Mouse (Mus musculus) megakaryocyte, embryonic 14.5 days (primary cell): ENCODE results near the gene Gm47841. TPM values are rescaled to one million over a fixed set of nuclear protein-coding genes. Genes with fewer than 3 reads are reported as not detected.

Experiments used
- H3K27me3 ChIP-seq: replicated peaks from 2 replicates; pipeline ENCODE3; 2012; ENCODE audit warnings: inconsistent platforms
- H3K36me3 ChIP-seq: replicated peaks from 2 replicates; pipeline ENCODE3; 2012; ENCODE audit warnings: low read length, inconsistent platforms, mixed read lengths
- H3K4me1 ChIP-seq: 2 replicates; pipeline ENCODE4 v1.6.1; 2012; ENCODE audit warnings: inconsistent platforms
- H3K4me3 ChIP-seq: replicated peaks from 2 replicates; pipeline ENCODE3; 2012; ENCODE audit warnings: moderate library complexity, mild to moderate bottlenecking, inconsistent platforms
- H3K9me3 ChIP-seq: 2 replicates; pipeline ENCODE4 v1.6.1; 2012; ENCODE audit warnings: inconsistent platforms
- FLI1 ChIP-seq: IDR thresholded peaks from 2 replicates; pipeline ENCODE4 v1.6.1; 2012; ENCODE audit warnings: low read length, inconsistent platforms, mixed read lengths
- GATA1 ChIP-seq: IDR thresholded peaks from 3 replicates; pipeline ENCODE4 v1.6.1; 2012; ENCODE audit warnings: mixed read lengths, low read length, inconsistent platforms, borderline replicate concordance
- polyA plus RNA-seq: library from polyadenylated mRNA; stranded (reverse); fragments of >175 nt; gene quantifications from 2 replicates; pipeline ENCODE4 v1.2.3, GENCODE M21; 2012; ENCODE audit warnings: low replicate concordance; ENCODE audit not compliant: insufficient read depth

Gm47841 gene
- polyA plus RNA-seq, 1 experiment, result not detected

DNA sequence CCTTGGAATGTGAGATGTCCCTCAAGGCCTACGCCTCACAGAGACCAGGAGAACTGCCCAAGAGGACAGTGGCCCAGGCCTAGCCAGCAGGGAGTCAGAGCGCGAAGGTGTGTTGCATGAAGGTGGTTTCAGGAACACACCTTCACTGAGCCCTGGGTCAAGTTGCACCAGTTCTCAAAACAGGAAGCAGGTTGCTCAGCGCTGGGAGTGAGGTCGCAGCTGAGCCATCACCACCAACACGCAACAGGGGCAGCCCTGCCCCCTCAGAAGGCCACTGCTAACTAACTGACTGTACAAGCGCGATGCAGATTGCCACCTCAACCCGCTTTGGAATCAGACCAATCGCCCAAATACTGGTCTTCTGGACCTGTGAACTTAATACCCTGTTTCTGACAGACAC lies 37.3 kb upstream of the Gm47841 start:
- no peaks in the 10 kb centered on the region for H3K9me3 ChIP-seq
- no peaks in the 10 kb centered on the region for H3K4me1 ChIP-seq
- H3K36me3 ChIP-seq, result no peaks in the 10 kb centered on the region
- no peak overlapping the region for H3K4me3 ChIP-seq
- H3K27me3 ChIP-seq, result peaks cover 74% of the 10 kb centered on the region
- TF ChIP-seq FLI1 (no peak), GATA1 (no peak)

DNA sequence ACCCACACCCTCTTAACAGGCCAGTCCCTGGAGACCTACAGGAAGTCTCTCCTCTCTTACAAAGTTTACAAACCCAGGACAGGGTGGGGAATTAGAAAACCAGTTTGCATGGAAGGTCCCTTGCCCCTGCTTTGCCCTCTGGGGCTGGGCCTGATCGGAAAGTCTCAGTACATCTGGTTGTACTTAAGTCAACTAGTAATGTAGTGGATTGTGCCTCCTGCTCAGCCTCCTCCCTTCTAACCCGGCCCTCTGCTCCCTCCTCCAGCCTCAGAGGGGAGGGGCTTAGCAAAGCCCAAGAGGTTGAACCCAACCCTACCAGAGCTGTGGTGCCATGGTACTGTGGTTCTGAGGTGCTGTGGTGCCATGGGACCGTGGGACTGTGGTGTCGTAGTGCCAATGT lies 35.0 kb upstream of the Gm47841 start:
- H3K9me3 ChIP-seq, result no peaks in the 10 kb centered on the region
- peak overlapping the region; percentile 42 for H3K4me3 ChIP-seq
- no peaks in the 10 kb centered on the region for H3K36me3 ChIP-seq
- peaks cover 79% of the 10 kb centered on the region for H3K27me3 ChIP-seq
- TF ChIP-seq GATA1 (no peak), FLI1 (no peak)
- peaks cover 15% of the 10 kb centered on the region for H3K4me1 ChIP-seq

DNA sequence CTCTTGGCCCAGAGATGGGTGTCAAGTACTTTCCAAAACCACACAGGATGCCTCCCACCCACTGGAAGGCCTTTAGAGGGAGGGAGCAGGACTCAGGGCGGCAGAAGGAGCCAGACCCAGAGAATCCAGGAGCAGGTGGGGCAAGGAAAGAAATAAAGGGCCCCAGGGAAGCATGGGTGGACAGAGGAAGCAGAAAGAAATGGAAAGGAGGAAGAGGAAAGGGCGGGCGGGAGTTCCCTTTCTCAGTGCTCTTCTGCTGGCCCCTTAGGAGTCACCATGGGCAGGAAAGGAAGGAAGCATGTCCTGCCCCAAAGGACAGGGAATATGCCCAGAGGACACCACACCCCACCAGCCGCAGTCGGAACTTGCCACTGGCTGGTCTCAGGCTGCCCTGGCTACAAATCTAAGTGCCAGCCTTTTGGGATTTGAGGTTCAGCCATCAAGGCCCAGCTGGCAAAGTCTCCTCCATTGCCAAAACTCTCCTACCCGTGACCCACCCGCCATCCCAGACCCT lies 33.9 kb upstream of the Gm47841 start:
- peaks cover 15% of the 10 kb centered on the region for H3K4me1 ChIP-seq
- TF ChIP-seq GATA1 (no peak), FLI1 (no peak)
- H3K9me3 ChIP-seq, result no peaks in the 10 kb centered on the region
- no peak overlapping the region for H3K4me3 ChIP-seq
- peaks cover 79% of the 10 kb centered on the region for H3K27me3 ChIP-seq
- H3K36me3 ChIP-seq, result no peaks in the 10 kb centered on the region

DNA sequence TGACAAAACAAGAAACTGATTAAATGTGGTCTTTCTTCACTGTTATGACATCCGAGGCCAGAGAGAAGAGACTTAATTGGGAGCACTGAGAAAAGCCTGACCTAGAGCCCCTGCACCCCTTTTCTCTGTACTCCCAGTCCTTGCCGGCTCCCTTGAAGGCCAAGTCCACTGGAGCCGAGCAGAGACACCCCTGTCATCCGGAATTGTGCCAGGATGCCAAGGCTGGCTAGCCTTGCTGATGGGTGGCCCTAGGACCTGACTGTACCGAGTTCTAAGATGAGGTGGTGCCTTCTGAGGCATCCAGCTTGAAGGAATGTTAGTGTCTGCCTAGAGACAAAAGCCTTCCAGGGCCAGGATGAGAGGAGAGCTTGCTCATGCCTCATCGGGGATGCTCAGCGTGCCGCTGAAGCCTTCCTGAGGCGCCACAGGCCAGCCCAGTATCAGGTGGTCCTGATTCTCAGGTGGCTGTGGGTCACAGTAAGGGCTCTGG lies 32.9 kb upstream of the Gm47841 start:
- no peak for TF ChIP-seq FLI1
- no peak for TF ChIP-seq GATA1

DNA sequence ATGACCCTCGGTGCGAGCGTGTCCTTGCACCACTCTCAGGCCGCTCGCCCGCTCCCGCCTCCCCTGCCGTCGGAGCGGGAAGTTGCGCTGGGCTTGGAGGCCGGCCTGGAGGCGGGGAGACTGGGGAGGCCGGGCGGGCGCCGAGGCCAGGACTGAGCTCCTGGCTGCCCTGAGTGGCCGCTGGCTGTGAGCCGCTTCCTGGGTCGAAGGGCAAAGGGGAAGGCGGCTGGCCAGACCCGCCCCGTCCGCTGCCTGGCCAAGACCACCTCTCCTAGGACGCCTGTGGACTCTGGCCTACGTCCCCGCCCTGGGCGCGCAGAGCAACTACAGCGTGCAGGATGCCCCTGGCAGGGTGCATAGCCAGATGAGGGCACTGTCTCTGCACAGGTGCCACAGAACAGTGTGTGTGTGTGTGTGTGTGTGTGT lies 31.5 kb upstream of the Gm47841 start:
- TF ChIP-seq GATA1 (no peak), FLI1 (no peak)
- Histone ChIP-seq H3K4me3 (peak overlapping the region; percentile 90), H3K9me3 (no peaks in the 10 kb centered on the region), H3K4me1 (peaks cover 15% of the 10 kb centered on the region), H3K36me3 (no peaks in the 10 kb centered on the region), H3K27me3 (peaks cover 91% of the 10 kb centered on the region)

More for the DNA sequence above, 32.9 kb upstream of the Gm47841 start:
- H3K27me3 ChIP-seq, result peaks cover 88% of the 10 kb centered on the region
- H3K4me1 ChIP-seq, result peaks cover 15% of the 10 kb centered on the region
- no peaks in the 10 kb centered on the region for H3K9me3 ChIP-seq
- H3K4me3 ChIP-seq, result no peak overlapping the region
- H3K36me3 ChIP-seq, result no peaks in the 10 kb centered on the region

DNA sequence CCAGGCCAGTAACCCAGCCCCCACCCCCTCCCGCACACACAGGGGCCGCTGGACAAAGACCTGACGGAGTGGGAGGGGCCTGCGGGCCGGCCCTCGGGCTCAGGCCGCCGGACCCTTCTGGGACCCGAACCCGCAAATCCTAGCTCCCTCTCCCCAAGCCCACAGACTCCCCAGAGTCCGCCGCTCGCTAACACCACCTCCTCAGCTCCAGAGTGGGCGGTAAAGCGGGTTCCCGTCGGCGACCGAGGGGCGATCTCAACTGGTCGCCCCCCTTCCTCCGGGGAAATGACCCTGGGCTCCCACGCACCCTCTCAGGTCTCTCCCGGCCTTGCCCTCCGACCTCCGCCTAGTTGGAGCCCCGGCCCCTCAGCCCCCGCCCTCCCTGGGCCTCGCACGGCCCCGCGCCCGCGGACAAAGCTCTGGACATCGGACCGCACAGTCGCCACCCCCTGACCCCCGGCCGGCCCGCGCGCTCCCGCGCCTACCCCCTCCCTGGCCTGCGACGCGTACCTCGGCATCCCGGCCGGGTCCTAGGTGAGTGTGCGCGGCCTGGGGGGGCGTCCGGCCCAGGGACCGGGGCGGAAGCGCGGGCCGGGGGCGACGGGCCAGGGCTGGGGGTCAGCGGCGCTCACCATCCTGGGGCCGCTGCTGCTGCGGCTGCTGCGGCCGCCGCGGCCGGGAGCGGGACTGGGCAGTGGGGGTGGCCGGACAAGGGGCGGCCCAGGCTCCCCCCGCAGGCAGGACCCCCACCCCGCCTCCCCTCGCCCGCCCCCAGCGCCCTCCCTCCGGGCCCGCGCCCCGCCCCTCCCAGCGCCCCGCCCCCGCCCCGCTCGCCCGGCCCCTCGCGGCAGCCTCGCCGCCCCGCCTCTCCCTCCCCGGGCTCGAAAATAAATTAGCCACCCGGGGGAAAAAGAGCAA lies 30.9 kb upstream of the Gm47841 start, which contains the start of gene Fignl2:
Fignl2 (minus strand) TSS at position 755 of the 918 bp plus-strand sequence.
- no peak for TF ChIP-seq GATA1
- TF ChIP-seq FLI1, result no peak
- Histone ChIP-seq H3K27me3 (peaks cover 94% of the 10 kb centered on the region), H3K4me3 (peak within 1 kb of the TSS; percentile 90), H3K36me3 (no peaks in the 10 kb centered on the region), H3K9me3 (no peaks in the 10 kb centered on the region), H3K4me1 (peaks cover 15% of the 10 kb centered on the region)

DNA sequence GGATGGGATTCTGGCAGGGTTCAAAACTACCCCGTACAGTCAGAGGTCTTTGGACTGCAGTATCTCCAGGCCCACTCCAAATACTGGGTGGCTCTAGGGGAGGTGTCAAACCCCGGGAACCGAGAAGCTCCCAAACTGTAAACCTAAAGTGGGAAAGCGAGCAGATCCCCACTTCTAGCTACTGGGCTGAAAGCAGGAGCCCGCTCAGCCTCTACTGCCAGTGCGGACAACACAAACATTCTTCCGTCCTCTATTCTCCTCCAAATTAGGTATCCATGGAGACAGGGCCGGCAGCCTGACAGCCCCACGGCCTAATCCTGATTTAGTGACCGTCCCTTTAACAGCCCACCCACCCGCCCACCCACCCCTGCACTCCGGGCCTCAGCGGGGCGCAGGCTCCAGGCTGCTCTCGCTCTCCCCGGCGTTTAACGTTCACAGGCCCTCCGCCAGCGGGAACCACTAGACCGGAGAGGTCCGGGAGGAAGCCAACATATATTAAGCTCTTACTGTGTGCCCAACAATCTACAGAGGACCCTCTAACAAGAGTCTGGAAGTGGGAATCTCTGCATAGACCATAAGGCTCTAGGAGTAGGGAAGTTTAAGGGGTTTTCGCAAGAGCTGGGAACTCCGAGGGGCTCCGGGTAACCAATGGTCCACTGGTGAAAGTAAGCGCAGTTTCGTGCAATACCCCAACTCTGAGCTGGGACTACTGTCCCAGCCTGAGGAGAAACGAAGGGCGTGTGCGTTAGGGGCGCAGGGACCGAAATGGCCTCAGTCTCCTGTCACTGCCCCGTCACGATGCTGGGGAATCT lies 30.0 kb upstream of the Gm47841 start:
- H3K9me3 ChIP-seq, result no peaks in the 10 kb centered on the region
- H3K4me1 ChIP-seq, result peaks cover 15% of the 10 kb centered on the region
- TF ChIP-seq FLI1 (no peak), GATA1 (no peak)
- peak overlapping the region; percentile 90 for H3K4me3 ChIP-seq
- H3K27me3 ChIP-seq, result peaks cover 98% of the 10 kb centered on the region
- H3K36me3 ChIP-seq, result no peaks in the 10 kb centered on the region

DNA sequence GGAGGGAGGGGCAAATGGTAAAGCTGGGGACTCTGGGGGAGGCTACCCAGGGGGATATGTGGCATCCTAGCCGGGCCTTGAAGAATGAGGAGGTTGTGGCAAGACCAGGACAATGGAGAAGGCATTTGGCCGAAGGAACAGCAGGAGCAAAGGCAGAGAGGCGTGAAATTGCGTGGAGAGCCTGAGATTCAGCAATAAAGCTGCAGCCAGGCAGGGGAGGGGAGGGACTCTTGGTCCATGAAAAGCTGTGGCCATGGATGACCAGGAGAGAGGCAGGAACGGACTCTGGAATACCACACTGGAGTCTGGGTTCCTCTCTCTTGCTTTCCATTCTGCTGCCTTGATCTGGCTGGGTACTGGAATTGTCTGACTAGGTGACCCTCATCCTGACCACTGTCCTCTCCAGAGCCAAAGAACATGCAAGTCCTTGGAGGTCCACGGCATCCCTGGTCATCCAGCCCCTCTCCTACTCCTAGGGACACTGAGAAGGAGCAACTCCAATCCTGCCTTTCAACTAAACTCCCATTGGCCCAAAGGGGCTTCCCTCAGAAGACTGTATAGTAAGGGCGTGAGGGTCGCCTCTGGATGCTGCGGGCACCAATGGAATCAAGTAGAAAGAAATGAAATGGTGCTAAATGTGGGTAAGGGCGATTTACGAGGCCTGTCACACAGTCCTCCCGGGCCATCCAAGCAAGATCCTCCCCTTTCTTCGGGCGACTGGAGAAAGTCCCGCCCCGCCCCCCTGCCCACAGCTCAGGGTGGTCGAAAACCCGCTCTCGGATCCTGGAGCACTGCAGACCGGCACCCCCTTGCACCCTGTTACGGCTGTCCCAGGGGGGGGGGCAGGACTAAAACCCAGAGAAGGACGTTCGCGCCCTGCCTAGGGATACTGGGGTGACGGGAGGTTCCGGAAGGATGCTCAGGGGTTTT lies 29.1 kb upstream of the Gm47841 start:
- Histone ChIP-seq H3K27me3 (peaks cover 99% of the 10 kb centered on the region), H3K4me3 (no peak overlapping the region), H3K4me1 (peaks cover 15% of the 10 kb centered on the region), H3K36me3 (no peaks in the 10 kb centered on the region), H3K9me3 (no peaks in the 10 kb centered on the region)
- TF ChIP-seq GATA1, result no peak
- no peak for TF ChIP-seq FLI1
